Mouse (Mus musculus) adrenal gland, adult 2 months (tissue): Measurements from ENCODE around the gene Mcts1. TPM values are rescaled to one million over a fixed set of nuclear protein-coding genes. Genes with fewer than 3 reads are reported as not detected.

Experiments used
- DNase-seq: peaks from one replicate; pipeline ENCODE4 v3.0.0; 2021
- long read RNA-seq: library from polyadenylated mRNA; stranded (forward); transcript quantifications from one replicate; pipeline ENCODE4 v2.0.0, GENCODE M21; 2021
- polyA plus RNA-seq: library from polyadenylated mRNA; depleted of rRNA; stranded (reverse); fragments of >200 nt; gene quantifications from 2 replicates; pipeline ENCODE4 v1.2.3, GENCODE M21; 2012; rRNA removed
- total RNA-seq, 2 experiments: library from RNA; stranded (reverse); gene quantifications; 2 replicates each; pipeline ENCODE4 v1.2.3; 2021

Mcts1 gene
- total RNA-seq (10 to 100 TPM; 74.4 to 74.8 TPM), polyA plus RNA-seq (2.5 and 3.1 TPM in 2 replicates)
- long read RNA-seq, transcript Mcts1-201 (6 exons, 783 nt), result major isoform, 30 of 37 reads
- long read RNA-seq, partial matches to known transcripts, result 2 of 37 reads
- long read RNA-seq, other reads (novel, unspliced or antisense), result 5 of 37 reads

- DNase-seq, result peak; percentile 80
Measured at GRCm38 (mm10) chrX:38600177-38600994, at the start of gene Mcts1. Gene Mcts1 (plus strand): TSS chrX:38600578.

GRCm38 (mm10) chrX:38553255-38553654 lies 47.1 kb upstream of the Mcts1 start:
- no peak for DNase-seq

- no peak for DNase-seq
Measured at GRCm38 (mm10) chrX:38563941-38564541, 36.3 kb upstream of the Mcts1 start.

- peak; percentile 94 for DNase-seq
Measured at GRCm38 (mm10) chrX:38564542-38565175, 35.7 kb upstream of the Mcts1 start.

- DNase-seq, result no peak
Measured at GRCm38 (mm10) chrX:38565176-38565542, 35.2 kb upstream of the Mcts1 start.

GRCm38 (mm10) chrX:38566521-38567205 lies 33.7 kb upstream of the Mcts1 start:
- DNase-seq, result no peak

GRCm38 (mm10) chrX:38576078-38576477 lies 24.3 kb upstream of the Mcts1 start, which contains the start of gene Cul4b:
Gene Cul4b (minus strand): TSS chrX:38576196.
- no peak for DNase-seq

GRCm38 (mm10) chrX:38581140-38581539 lies 19.2 kb upstream of the Mcts1 start:
- no peak for DNase-seq

- DNase-seq, result no peak
Measured at GRCm38 (mm10) chrX:38583261-38583660, 17.1 kb upstream of the Mcts1 start.

- DNase-seq, result peak; percentile 10
Measured at GRCm38 (mm10) chrX:38589827-38590226, 10.6 kb upstream of the Mcts1 start.

GRCm38 (mm10) chrX:38591749-38592148 lies 8.6 kb upstream of the Mcts1 start:
- DNase-seq, result no peak

- no peak for DNase-seq
Measured at GRCm38 (mm10) chrX:38593180-38593889, 7.0 kb upstream of the Mcts1 start.

GRCm38 (mm10) chrX:38600995-38601369 lies 604 bp downstream of the Mcts1 start:
- DNase-seq, result peak; percentile 22

- DNase-seq, result peak; percentile 92
Measured at GRCm38 (mm10) chrX:38634801-38635637, 34.6 kb downstream of the Mcts1 start, which contains the start of gene C1galt1c1. Gene C1galt1c1 (minus strand): TSS chrX:38635087.

- DNase-seq, result no peak
Measured at GRCm38 (mm10) chrX:38635638-38635931, 35.2 kb downstream of the Mcts1 start.

GRCm38 (mm10) chrX:38641435-38641834 lies 41.1 kb downstream of the Mcts1 start:
- no peak for DNase-seq

GRCm38 (mm10) chrX:38642183-38642582 lies 41.8 kb downstream of the Mcts1 start:
- DNase-seq, result no peak

- no peak for DNase-seq
Measured at GRCm38 (mm10) chrX:38650404-38651039, 50.1 kb downstream of the Mcts1 start.

- no peak for DNase-seq
Measured at GRCm38 (mm10) chrX:38651167-38651566, 50.8 kb downstream of the Mcts1 start.

- no peak for DNase-seq
Measured at GRCm38 (mm10) chrX:38653181-38653580, 52.8 kb downstream of the Mcts1 start.
